ENCODE assay signal across 14 mouse cellular contexts in genomic region chr9:62205264-62205663, GRCm38 (mm10).
A peak's percentile ranks its signal among the peaks of the same experiment; 100 is the strongest.
DNase-seq lines count a peak whose midpoint lies in the region; ATAC-seq and TF ChIP-seq lines count a peak whose summit lies in the region.
"Had no signal": no experiment of that assay in that cellular context is flagged by ENCODE, and none has a peak within 500 bp of the region (broad histone marks: within the 10 kb centered on the region; RNA-seq: fewer than 3 reads in every experiment).

No protein-coding gene starts in this region.

- TF ChIP-seq CTCF in midbrain, postnatal 0 days (IDR thresholded peaks at IDR 0.05) = no peak

- no peak overlapping the region for H3K4me2 ChIP-seq in midbrain, postnatal 0 days (ENCODE audit: low read depth, low read length, poor library complexity, severe bottlenecking)
- H3K4me2 ChIP-seq: hindbrain, embryonic 13.5 days; midbrain, embryonic 15.5 days; neural tube, embryonic 13.5 days had no signal

- H3K36me3 ChIP-seq in midbrain, postnatal 0 days (ENCODE audit: insufficient read depth, low read length) = no peaks in the 10 kb centered on the region
- H3K36me3 ChIP-seq: G1E; hindbrain, embryonic 13.5 days; midbrain, embryonic 15.5 days; neural tube, embryonic 13.5 days had no signal

- H3K9ac ChIP-seq in midbrain, postnatal 0 days (replicated peaks; ENCODE audit: low read length, poor library complexity, severe bottlenecking) = no peak overlapping the region
- H3K9ac ChIP-seq: hindbrain, embryonic 13.5 days; midbrain, embryonic 15.5 days; neural tube, embryonic 13.5 days had no signal

- H3K27me3 ChIP-seq in midbrain, postnatal 0 days (ENCODE audit: insufficient read depth, low read length) = no peaks in the 10 kb centered on the region
- H3K27me3 ChIP-seq: hindbrain, embryonic 13.5 days; midbrain, embryonic 15.5 days; neural tube, embryonic 13.5 days had no signal

- H3K27ac ChIP-seq in midbrain, postnatal 0 days (ENCODE audit: low read depth, low read length) = no peak overlapping the region
- H3K27ac ChIP-seq: hindbrain, embryonic 13.5 days; midbrain, embryonic 15.5 days; neural tube, embryonic 13.5 days had no signal

- WGBS in midbrain, postnatal 0 days = 80% methylated on average over 4 of the region's 4 CpGs

- no peaks in the 10 kb centered on the region for H3K9me3 ChIP-seq in midbrain, postnatal 0 days (ENCODE audit: low read length)
- H3K9me3 ChIP-seq: G1E; hindbrain, embryonic 13.5 days; midbrain, embryonic 15.5 days; neural tube, embryonic 13.5 days had no signal

- H3K4me3 ChIP-seq in midbrain, postnatal 0 days (ENCODE audit: low read depth, low read length) = no peak overlapping the region
- H3K4me3 ChIP-seq: hindbrain, embryonic 13.5 days; midbrain, embryonic 15.5 days; neural tube, embryonic 13.5 days had no signal

- H3K4me1 ChIP-seq in midbrain, postnatal 0 days (ENCODE audit: insufficient read depth, low read length) = no peaks in the 10 kb centered on the region
- H3K4me1 ChIP-seq: hindbrain, embryonic 13.5 days; neural tube, embryonic 13.5 days had no signal

- no peak for ATAC-seq in midbrain, postnatal 0 days (ENCODE audit: low FRiP score)
- ATAC-seq: midbrain, embryonic 15.5 days had no signal

- peak; percentile 15 to 36 for DNase-seq in gastrocnemius, adult 8-10 months (ENCODE audit: low spot score in 2 of 2)
- no peak for DNase-seq in gastrocnemius, postnatal 4 days (ENCODE audit: low spot score in 2 of 2)
- peak; percentile 23 to 31 for DNase-seq in kidney, postnatal 36 days
- DNase-seq in kidney, adult 18-20 months = no peak
- DNase-seq in heart, adult 9 months (ENCODE audit: low spot score in 2 of 2) = peak; percentile 63 to 84
- DNase-seq in lung, postnatal 36 days = peak; percentile 57
- no peak for DNase-seq in midbrain, postnatal 0 days (ENCODE audit: low spot score)
- no peak for DNase-seq in adrenal gland, postnatal 14 days
- DNase-seq: cerebellum, postnatal 25 days; thymus, postnatal 4 days had no signal

Comparison
In these comparisons a context has a peak if more than half of its experiments do, and no peak if none do; other contexts are left out.
1. DNase-seq: peak in gastrocnemius, adult 8-10 months (2 of 2), kidney, postnatal 36 days (2 of 2), heart, adult 9 months (2 of 2) and lung, postnatal 36 days (single experiment); none in gastrocnemius, postnatal 4 days (0 of 2), kidney, adult 18-20 months (single experiment), midbrain, postnatal 0 days (single experiment) and adrenal gland, postnatal 14 days (single experiment).